Mouse (Mus musculus): ENCODE results near the gene Il10rb. TPM values are rescaled to one million over a fixed set of nuclear protein-coding genes. Genes with fewer than 3 reads are reported as not detected.

Il10rb gene
- polyA plus RNA-seq, 1 experiment: 53.1 TPM

DNA sequence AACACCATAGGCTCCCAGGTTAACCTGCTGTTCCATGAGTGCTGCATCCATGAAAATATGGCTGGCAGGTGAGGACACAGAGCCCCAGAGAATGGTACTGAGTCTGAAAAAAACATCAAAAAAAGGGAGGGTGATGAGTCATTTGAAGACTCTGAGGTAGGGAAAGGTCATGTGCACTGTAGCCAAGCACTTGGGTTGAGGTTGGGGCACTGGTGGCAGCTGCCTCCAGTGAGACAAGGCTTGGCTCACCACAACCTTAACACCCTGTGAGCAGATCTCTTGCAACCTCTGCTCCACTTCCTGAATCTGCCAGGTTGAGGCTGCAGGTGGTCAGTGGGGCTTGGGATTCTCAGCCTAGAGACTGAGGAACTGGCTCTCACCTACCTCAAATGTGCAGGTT is 39.4 kb upstream of the Il10rb start:
- Histone ChIP-seq H3K4me1 (ENCODE audit: control insufficient read depth, insufficient read depth, low read length) (peaks cover 24% of the 10 kb centered on the region), H3K4me3 (replicated peaks; ENCODE audit: extremely low read depth, low read depth, low read length) (no peak overlapping the region)
- DNase-seq: no peak
- TF ChIP-seq POLR2A (IDR thresholded peaks at IDR 0.05; ENCODE audit: borderline replicate concordance, extremely low read depth, low read depth, low read length): no peak
- TF ChIP-seq CTCF (IDR thresholded peaks at IDR 0.05; ENCODE audit: insufficient read depth, low read length): no peak

DNA sequence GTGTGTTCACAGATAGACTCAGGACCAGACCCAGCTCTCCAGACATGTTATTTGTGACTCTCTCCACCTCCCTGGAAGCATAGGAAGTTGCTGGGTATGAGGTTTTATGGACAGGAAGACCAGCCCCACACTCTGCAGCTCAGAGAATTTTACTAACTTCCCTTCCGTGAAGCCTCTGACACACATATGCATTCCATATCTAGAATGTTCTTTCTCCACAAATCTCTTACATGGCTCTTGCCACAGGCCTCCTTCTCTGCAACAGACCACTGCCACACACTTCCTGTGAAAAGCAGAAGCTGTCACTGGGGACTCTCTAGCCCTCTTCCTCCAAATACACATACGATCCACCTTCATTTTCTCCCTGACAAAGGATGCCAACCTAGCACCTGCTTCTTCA is 38.9 kb upstream of the Il10rb start:
- Histone ChIP-seq H3K4me1 (ENCODE audit: control insufficient read depth, insufficient read depth, low read length) (peaks cover 21% of the 10 kb centered on the region), H3K4me3 (replicated peaks; ENCODE audit: extremely low read depth, low read depth, low read length) (no peak overlapping the region)
- no peak for DNase-seq
- 73% methylated on average over 2 of the region's 2 CpGs for WGBS
- no peak for TF ChIP-seq POLR2A (IDR thresholded peaks at IDR 0.05; ENCODE audit: borderline replicate concordance, extremely low read depth, low read depth, low read length)

DNA sequence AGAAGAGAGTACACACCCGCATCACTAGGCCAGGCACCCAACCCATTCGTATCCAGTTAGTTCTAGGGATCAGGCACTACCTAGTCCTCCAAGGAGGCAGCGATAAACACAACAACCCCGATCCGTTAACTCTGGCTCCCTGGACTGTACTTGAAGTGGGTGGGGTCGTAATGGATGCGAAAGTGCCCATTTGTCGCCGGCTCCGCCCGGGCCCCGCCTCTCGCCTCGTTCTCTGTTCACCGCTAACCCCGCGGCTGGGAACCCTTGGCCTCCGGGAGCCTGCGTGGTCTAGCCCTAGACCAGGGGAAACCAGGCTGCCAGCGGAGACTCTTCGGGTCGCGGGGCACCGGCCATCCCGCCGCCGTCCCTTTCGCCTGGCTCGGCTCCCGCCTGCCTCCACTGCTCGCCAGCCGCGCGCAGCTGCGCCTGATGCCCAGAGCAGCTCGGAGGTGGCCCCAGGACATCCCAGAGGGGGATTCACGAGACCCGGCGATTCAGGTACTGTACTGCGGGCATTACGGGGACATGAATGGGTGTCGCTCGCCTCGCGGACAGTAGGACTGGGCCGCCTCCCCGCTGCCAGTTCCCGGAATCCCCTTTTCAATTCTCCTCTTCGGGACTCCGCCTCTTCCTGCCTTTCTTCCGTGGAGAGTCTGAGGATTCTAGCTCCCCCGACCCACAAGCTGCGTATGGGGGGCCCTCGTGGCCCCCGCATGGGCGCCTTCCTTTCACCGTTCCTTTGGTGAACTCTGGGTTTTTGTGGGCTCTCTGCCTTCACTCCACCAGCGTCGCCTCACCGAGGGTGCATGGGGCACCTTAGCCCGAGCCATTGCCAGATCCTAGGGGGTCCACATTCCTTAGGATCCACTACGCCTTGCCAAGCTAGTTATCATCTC is 33.1 kb upstream of the Il10rb start, which contains the start of gene Ifnar2:
TSS of gene Ifnar2 (plus strand) at position 207 of the 896 bp plus-strand sequence.
- Histone ChIP-seq H3K4me3 (replicated peaks; ENCODE audit: extremely low read depth, low read depth, low read length) (peak within 1 kb of the TSS; percentile 80), H3K4me1 (ENCODE audit: control insufficient read depth, insufficient read depth, low read length) (peaks cover 13% of the 10 kb centered on the region)
- TF ChIP-seq POLR2A (IDR thresholded peaks at IDR 0.05; ENCODE audit: borderline replicate concordance, extremely low read depth, low read depth, low read length): peak; percentile 63; the same call in 1 of the 2 replicates
- TF ChIP-seq CTCF (IDR thresholded peaks at IDR 0.05; ENCODE audit: insufficient read depth, low read length): no peak
- DNase-seq: peak; percentile 84
- under 1% methylated on average over 62 of the region's 62 CpGs for WGBS

DNA sequence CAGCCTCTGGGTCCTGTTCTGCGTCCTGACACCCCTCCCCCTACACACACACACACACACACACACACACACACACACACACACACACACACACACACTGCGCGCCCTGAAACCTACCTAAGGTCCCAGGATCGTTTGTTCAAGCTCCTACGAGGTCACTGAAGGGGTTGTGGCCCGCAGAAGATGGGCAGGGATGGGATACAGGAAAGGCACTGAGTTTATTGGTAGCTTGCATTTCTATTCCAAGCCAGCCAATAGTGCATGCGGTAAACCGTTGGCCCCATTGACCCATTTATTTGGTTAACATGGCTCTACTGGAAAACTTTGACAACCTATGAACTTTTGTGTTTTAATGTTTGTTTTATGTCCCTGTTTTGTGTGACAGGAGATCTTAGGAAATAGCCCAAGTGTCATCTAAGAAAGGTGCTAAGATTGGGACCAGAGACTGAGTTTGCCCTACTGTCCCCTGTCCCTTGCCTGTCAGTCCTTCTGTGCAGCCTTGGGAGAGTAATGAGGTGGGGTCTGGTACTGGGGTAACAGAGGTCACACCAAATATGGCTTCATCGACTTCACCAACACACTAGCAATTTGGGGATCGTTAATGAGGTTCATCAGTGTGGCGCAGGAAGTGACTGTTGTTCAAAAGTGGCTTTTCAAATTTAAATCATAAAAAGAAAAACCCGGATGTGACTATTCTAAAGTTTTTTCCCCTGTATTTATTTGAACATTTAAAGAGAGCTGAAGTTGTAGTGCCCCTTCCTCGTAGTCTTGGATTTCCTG is 32.3 kb upstream of the Il10rb start:
- WGBS: 9% methylated on average over 13 of the region's 13 CpGs
- no peak for TF ChIP-seq CTCF (IDR thresholded peaks at IDR 0.05; ENCODE audit: insufficient read depth, low read length)
- no peak for TF ChIP-seq POLR2A (IDR thresholded peaks at IDR 0.05; ENCODE audit: borderline replicate concordance, extremely low read depth, low read depth, low read length)
- no peak for DNase-seq
- H3K4me1 ChIP-seq (ENCODE audit: control insufficient read depth, insufficient read depth, low read length): peaks cover 17% of the 10 kb centered on the region
- H3K4me3 ChIP-seq (replicated peaks; ENCODE audit: extremely low read depth, low read depth, low read length): peak overlapping the region; percentile 80

DNA sequence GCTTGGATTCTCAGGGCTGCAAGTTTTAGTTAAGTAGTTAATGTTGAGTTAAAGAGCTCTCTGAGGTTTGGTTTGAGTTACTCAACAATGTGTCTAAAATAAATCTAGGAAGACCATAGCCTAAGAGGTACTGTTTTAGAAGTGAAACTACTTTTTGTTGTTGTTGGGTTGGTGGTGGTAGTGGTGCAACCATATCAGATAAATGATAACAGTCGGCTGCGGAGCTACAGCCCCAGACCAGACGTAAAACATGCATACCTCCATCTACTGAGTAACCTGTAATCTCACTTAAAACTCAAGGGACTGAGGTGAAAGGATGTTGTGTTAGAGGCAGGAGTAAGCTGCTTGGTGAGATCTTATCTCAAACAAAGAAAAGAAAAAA is 31.7 kb upstream of the Il10rb start:
- TF ChIP-seq CTCF (IDR thresholded peaks at IDR 0.05; ENCODE audit: insufficient read depth, low read length) (no peak), POLR2A (IDR thresholded peaks at IDR 0.05; ENCODE audit: borderline replicate concordance, extremely low read depth, low read depth, low read length) (no peak)
- DNase-seq: no peak
- 16% methylated on average over 3 of the region's 3 CpGs for WGBS
- peak overlapping the region; percentile 21 for H3K4me3 ChIP-seq (replicated peaks; ENCODE audit: extremely low read depth, low read depth, low read length)
- peaks cover 20% of the 10 kb centered on the region for H3K4me1 ChIP-seq (ENCODE audit: control insufficient read depth, insufficient read depth, low read length)

DNA sequence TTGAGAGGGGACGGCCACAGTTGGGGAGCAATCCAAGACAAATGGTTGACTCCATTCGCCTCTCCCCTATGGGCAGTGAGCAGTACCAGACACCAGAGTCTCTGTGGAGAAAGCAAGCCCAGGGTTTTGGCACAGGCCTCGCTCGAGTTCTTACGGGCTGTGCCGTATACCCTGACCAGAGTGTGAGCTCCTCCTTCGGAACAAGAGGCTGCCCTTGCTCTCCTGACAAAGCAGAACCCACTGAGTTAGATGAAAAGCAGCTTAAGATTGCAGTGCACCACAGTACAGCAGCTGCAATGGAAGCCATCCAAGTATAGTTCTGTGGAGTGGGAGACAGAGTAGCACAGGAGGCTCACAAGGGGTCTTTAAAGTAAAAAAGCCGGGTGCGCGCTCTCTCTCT is 29.3 kb upstream of the Il10rb start:
- TF ChIP-seq POLR2A (IDR thresholded peaks at IDR 0.05; ENCODE audit: borderline replicate concordance, extremely low read depth, low read depth, low read length) (no peak), CTCF (IDR thresholded peaks at IDR 0.05; ENCODE audit: insufficient read depth, low read length) (no peak)
- WGBS: 76% methylated on average over 10 of the region's 10 CpGs
- no peak for DNase-seq
- Histone ChIP-seq H3K4me1 (ENCODE audit: control insufficient read depth, insufficient read depth, low read length) (peaks cover 34% of the 10 kb centered on the region), H3K4me3 (replicated peaks; ENCODE audit: extremely low read depth, low read depth, low read length) (no peak overlapping the region)

DNA sequence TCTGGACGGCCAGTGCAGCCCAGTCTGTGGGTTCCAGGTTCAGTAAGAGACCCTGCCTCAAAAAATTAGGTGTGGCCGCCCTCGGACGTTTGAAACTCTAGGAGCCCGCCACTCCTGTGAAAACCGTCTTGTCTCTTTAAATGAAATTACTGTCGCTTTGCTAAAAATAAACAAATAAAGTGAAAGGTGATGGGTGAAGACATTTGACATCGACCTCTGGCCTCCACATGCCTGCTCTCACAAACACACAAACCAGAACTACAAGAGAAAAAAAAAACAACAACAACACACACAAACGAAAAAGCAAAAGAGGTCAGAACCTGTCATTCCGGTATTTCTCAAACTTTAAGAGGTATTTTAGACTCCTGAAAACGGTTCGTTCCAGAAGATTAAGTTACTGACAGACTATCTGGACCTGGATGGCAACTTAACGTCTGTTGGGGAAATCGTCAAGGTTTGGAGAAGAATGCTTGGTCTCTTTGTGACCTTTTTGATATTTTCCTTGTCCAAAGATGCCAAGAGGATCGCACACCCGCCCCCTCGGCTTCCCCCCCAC is 27.5 kb upstream of the Il10rb start:
- H3K4me3 ChIP-seq (replicated peaks; ENCODE audit: extremely low read depth, low read depth, low read length): no peak overlapping the region
- TF ChIP-seq POLR2A (IDR thresholded peaks at IDR 0.05; ENCODE audit: borderline replicate concordance, extremely low read depth, low read depth, low read length): no peak
- TF ChIP-seq CTCF (IDR thresholded peaks at IDR 0.05; ENCODE audit: insufficient read depth, low read length): no peak
- H3K4me1 ChIP-seq (ENCODE audit: control insufficient read depth, insufficient read depth, low read length): peaks cover 38% of the 10 kb centered on the region
- no peak for DNase-seq
- WGBS: 31% methylated on average over 17 of the region's 17 CpGs

DNA sequence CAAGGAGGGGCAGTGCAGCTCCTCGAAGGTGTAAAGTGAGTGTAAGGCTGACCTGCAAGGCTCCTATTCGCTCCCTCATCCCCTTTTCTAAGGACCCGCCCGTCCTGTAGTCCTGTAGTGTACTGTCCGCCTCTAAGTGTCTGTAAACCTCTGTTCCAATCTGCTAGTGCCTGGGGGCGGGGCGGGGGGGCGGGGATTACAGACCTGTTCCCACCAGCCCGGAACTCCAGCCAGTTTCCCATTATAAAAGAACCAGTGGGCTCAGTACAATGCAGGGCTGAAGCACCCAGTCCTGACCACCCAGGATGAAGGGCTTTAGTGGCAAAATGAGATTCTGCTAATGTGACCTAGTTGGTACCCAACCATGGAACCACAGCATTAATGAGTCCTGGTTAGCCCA is 27.0 kb upstream of the Il10rb start:
- Histone ChIP-seq H3K4me3 (replicated peaks; ENCODE audit: extremely low read depth, low read depth, low read length) (no peak overlapping the region), H3K4me1 (ENCODE audit: control insufficient read depth, insufficient read depth, low read length) (peaks cover 39% of the 10 kb centered on the region)
- WGBS: 16% methylated on average over 9 of the region's 9 CpGs
- no peak for DNase-seq
- no peak for TF ChIP-seq CTCF (IDR thresholded peaks at IDR 0.05; ENCODE audit: insufficient read depth, low read length)
- TF ChIP-seq POLR2A (IDR thresholded peaks at IDR 0.05; ENCODE audit: borderline replicate concordance, extremely low read depth, low read depth, low read length): no peak

DNA sequence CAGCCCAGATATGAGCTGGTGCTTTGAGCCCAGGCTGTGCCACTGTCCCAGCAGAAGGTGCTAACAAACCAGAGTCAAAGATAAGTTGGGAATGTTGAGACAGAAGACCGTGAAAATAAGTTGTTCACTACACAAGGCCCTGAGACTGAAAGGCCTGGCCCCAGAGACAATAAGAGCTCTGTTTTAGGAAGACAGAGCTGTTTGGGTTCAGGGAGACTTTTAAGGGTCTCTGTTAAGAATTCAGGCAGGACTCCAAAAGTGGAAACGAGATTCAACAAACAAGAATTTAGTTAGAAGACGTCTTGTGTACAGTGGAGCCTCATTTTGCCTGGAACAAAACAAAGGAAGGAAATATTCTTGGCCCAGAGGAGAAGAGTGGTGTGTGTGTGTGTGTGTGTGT is 26.6 kb upstream of the Il10rb start:
- no peak overlapping the region for H3K4me3 ChIP-seq (replicated peaks; ENCODE audit: extremely low read depth, low read depth, low read length)
- peaks cover 37% of the 10 kb centered on the region for H3K4me1 ChIP-seq (ENCODE audit: control insufficient read depth, insufficient read depth, low read length)
- TF ChIP-seq CTCF (IDR thresholded peaks at IDR 0.05; ENCODE audit: insufficient read depth, low read length) (no peak), POLR2A (IDR thresholded peaks at IDR 0.05; ENCODE audit: borderline replicate concordance, extremely low read depth, low read depth, low read length) (no peak)
- no peak for DNase-seq
- 19% methylated on average over 3 of the region's 3 CpGs for WGBS

Measured in lung, adult 2 months (tissue).